Mouse (Mus musculus) Patski (cell line): Measurements from ENCODE around the gene 4933403O08Rik. TPM values are rescaled to one million over a fixed set of nuclear protein-coding genes. Genes with fewer than 3 reads are reported as not detected.

Experiments used
- ATAC-seq: fragments of 100-300 bp; one replicate; pipeline ENCODE4 v1.8.0; 2021
- CTCF ChIA-PET: fragments of 350-600 bp; sonication (Branson Sonifier 250); formaldehyde crosslinking; loops from one replicate; lab custom pipeline; 2022; ENCODE audit warnings: inconsistent platforms; lab: Charles Lee
- POLR2A ChIA-PET: fragments of 350-600 bp; sonication (Branson Sonifier 250); formaldehyde crosslinking; loops from one replicate; lab custom pipeline; 2022; ENCODE audit warnings: antibody characterized with exemption, inconsistent platforms; lab: Charles Lee
- DNase-seq: peaks from one replicate; pipeline ENCODE4 v3.0.0-alpha.2; 2011; ENCODE audit warnings: low read depth, low spot score
- H3K27me3 ChIP-seq: fragments of 371-371 bp; one replicate; pipeline ENCODE4 v1.5.1; 2021
- CTCF ChIP-seq: fragments of 100-300 bp; IDR thresholded peaks from one replicate; pipeline ENCODE4 v1.5.1; 2021
- in situ Hi-C: fragments of 300-500 bp; cut with MboI; formaldehyde crosslinking; loops from 3 replicates; pipeline ENCODE4 v1.11.1; 2018; ENCODE audit warnings: low pct_unique_long_range_greater_than_20kb, mixed read lengths
- polyA plus RNA-seq: library from polyadenylated mRNA; unstranded; gene quantifications from one replicate; pipeline ENCODE4 v1.2.3, GENCODE M21; 2021

The 4933403O08Rik gene
- polyA plus RNA-seq, result not detected

GRCm38 (mm10) chrX:112238749-112239148 is at the start of gene 4933403O08Rik:
Gene 4933403O08Rik (plus strand): TSS chrX:112239049.
- CTCF ChIA-PET, result no interaction called here
- DNase-seq, result no peak
- in situ Hi-C loops, result no loop called here

GRCm38 (mm10) chrX:112242916-112243315 is 4.1 kb downstream of the 4933403O08Rik start:
- DNase-seq (no peak), ATAC-seq (no peak)
- in situ Hi-C loops, result no loop called here
- POLR2A ChIA-PET, result no interaction called here
- peaks cover 47% of the 10 kb centered on the region for H3K27me3 ChIP-seq
- TF ChIP-seq CTCF, result no peak
- CTCF ChIA-PET, result no interaction called here

More at GRCm38 (mm10) chrX:112238749-112239148, at the start of gene 4933403O08Rik:
- POLR2A ChIA-PET, result no interaction called here
- no peak for TF ChIP-seq CTCF
- H3K27me3 ChIP-seq, result peaks cover 21% of the 10 kb centered on the region
- ATAC-seq, result no peak

DNA sequence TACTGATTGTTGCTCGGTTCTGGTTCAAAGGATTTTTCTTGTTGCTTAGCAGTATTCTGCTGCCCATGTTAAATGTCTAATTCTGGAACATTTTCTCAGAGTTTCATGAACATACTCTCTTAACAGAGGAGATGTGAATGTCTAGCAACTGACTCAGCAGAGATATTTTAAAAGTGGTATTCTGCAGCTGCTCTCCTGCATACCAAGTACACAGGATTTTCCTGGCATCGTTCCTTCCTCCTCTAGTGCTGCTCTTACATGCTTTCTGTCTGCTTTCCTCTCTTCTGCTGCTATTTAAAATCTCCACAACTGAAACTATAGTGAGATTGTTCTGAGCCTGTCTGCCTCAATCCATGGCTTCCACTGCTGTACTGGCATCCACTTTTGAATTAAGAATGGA is 16.7 kb downstream of the 4933403O08Rik start:
- CTCF ChIA-PET, result no interaction called here
- POLR2A ChIA-PET, result no interaction called here
- no peak for ATAC-seq
- no peak for DNase-seq
- no peak for TF ChIP-seq CTCF
- in situ Hi-C loops, result no loop called here
- peaks cover 29% of the 10 kb centered on the region for H3K27me3 ChIP-seq

- peaks cover 16% of the 10 kb centered on the region for H3K27me3 ChIP-seq
- POLR2A ChIA-PET, result no interaction called here
- in situ Hi-C loops, result no loop called here
- no peak for DNase-seq
- ATAC-seq, result no peak
- TF ChIP-seq CTCF, result no peak
- CTCF ChIA-PET, result no interaction called here
Observed at GRCm38 (mm10) chrX:112273550-112273949, 34.7 kb downstream of the 4933403O08Rik start.

Other genes starting within 250 kb of the 4933403O08Rik start
- not detected for gene Tex16, start 228.0 kb upstream of the 4933403O08Rik start, polyA plus RNA-seq
- 39.3 TPM for gene Apool, start 72.3 kb downstream of the 4933403O08Rik start, polyA plus RNA-seq
- 0.04 TPM for gene Satl1, start 167.7 kb downstream of the 4933403O08Rik start, polyA plus RNA-seq